Mouse (Mus musculus): Measurements from ENCODE around the gene Sult3a2. TPM values are rescaled to one million over a fixed set of nuclear protein-coding genes. Genes with fewer than 3 reads are reported as not detected.
"Not testable (repeated sequence)": the region's sequence is repeated elsewhere in the genome, so short reads cannot be mapped to it uniquely, and the experiment has no call there.

Sult3a2 gene
- not detected for total RNA-seq (2021)
- long read RNA-seq, experiment 1: 0 reads
- long read RNA-seq, experiment 2: 0 reads

DNA sequence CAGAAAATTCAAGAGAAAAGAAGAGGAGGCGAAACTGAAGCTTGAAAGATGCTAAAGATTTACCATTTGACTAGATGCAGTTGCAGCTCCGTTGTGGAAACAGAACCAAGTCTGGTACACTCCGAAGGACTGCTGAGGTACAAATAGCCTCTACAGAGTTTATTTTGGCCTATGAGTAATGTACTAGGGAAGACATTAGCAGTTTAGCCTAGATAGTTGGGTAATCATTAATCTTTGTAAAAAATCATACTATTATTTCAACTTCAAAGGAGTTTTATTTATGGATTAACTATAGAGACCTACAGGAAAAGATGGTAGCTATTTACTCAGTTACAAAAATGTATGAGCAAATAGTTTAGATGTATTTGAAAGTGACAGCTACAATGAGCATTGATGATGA is at the start of gene Sult3a2:
Sult3a2 (minus strand) TSS at position 101 of the 400 bp plus-strand sequence.
- no peak for DNase-seq (ENCODE audit: low spot score in 2 of 2)

DNA sequence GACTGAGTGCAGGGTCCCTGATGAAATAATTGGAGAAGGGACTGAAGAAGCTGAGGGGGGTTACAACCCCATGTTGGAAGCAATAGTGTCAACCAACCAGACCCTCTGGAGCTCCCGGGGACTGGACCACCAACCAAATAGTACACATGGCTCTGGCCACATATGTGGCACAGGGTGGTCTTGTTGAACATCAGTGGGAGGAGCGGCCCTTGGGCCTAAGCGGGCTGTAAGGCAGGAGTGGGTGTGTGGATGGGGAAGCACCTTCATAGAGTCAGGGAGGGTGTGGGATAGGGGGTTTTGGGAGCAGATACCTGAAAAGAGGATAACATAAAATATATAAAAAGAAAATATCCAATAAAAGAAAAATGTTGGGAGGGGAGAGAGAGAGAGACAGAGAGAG is 34.4 kb upstream of the Sult3a2 start:
- DNase-seq (ENCODE audit: low spot score in 2 of 2): no peak

DNA sequence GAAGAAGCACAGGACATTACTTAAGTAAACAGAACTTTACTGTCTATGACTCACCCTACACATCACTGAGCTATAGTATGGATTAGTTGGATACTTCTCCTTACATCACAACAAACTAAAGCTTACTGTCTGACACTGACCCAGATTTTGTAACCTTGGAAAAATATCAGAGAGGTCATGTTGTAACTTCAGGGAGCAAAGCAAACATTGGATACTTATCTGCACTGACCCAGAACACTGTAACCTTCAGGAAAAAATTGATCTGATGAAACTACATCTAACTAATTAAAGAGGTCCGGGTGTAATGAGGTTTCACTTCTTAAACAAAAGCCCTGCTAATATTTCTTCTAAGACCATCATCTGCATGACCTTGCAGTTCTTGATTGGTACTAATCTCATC is 30.4 kb upstream of the Sult3a2 start:
- no peak for DNase-seq (ENCODE audit: low spot score in 2 of 2)

DNA sequence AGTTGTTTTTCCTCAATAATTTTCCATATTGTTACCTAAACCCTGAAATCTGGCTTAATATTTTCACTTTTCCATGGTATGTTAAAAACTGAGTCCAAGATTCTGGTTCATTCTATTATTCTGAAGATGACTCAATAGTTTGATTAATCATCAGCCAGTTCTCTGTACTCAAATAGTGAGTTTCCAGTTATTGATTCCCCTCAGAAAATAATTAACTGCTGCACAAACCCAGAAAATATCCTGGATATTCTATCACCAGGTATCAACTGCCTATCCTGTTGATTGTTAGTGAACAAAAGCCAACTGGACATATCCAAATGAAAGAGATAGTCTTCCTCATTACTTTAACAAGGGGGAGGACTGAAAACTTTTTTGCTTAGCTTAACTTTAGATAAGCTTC is 27.8 kb upstream of the Sult3a2 start:
- DNase-seq (ENCODE audit: low spot score in 2 of 2): no peak

DNA sequence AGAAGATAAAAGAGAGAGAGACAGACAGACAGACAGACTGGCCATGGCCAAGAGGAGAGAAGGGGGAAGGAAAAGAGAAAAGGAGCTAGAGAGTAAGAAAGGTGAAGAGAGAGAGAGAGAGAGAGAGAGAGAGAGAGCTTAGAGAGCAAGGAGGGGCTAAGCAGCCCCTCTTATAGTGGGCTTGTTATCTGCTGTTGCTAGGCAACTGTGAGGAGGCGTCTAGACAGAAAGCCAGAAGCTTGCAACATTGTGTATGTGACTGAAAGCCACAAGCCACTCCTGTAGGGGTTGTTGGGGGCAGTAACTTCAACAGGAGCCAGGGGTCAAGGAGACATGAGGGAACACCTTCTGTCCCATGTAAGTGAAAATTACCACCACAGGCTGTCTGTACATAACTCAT is 25.3 kb upstream of the Sult3a2 start:
- no peak for DNase-seq (ENCODE audit: low spot score in 2 of 2)

DNA sequence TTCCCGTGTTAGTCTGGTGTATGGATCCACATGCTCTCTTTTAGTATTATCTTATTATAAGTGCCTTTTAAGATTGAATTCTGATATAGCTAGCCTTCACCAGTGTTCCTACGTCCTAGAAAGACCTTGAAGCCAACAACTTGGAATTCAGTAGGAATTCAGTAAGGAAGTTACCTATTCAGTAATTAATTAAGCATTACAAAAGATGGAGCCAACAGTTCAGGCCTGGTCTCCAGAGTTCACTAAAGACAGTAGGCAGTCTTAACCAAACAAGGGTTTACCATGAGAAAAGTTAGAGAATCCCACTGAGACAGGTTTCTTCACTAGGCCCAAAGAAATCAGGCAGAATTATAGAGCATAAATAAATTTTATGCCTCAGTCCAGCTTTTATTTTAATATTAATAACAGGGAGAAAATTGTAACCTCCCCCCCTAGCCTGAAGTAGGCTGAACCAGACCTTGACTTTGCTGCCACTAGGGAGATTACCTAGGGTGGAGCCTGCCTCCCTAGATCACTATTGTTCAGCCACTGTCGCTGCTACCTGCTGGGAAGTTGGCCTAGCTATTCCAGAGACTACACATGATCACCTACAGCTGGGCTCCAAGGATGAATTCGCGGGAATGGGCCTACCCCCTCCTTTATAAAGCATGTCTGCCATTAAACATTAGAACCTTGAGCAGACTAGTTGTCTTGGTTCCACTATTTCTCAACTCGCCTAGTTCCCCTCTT is 10.9 kb upstream of the Sult3a2 start:
- not testable (repeated sequence) for DNase-seq (ENCODE audit: low spot score in 2 of 2)

DNA sequence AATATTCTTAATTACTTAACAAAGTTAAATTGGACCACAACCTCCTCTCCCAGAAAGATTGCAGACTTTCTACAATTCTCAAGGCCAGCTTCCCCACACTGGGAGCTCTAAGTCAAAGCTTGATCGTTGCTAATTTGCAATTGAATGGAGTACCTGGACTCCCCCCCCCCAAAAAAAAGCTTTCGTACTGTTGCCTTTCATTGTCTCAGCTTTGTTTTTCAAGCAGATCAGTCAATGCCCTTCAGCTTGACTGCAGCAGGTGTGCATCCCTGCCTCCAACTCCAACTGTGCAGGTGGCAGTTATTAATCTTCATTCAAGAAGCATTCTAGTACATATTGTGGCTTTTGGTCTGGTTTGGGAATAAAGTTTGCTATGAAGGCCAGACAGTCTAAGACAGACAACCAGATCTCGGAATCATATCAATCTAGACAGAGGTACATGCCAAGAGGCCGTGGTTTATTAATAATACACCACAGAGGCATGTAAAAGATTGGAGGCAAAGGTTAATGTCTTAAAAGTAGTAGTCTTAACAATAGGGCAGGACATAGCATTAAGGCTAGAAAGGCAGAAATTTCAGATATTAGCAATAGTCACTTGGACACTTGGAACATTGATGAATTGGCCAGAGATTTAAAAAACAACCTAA is 9.9 kb upstream of the Sult3a2 start:
- not testable (repeated sequence) for DNase-seq (ENCODE audit: low spot score in 2 of 2)

DNA sequence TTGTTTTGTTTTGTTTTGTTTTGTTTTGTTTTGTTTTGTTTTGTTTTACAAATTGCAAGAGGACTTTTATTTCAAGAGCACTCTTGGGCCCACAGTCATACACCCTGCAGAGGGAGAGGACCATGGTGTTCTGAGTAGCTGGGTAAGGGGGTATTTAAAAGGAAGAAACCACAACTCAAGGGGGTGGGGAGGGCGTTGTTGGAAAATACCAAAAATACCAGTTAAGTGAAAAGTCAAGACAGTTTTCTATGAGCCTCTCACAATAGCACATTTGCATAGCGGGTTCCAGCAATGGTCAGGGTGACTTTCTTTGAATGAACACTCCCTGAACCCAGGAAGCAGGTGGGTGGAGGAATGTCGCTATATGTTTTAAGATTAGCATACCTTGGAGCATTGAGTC is 5.7 kb upstream of the Sult3a2 start:
- DNase-seq (ENCODE audit: low spot score in 2 of 2): not testable (repeated sequence)

DNA sequence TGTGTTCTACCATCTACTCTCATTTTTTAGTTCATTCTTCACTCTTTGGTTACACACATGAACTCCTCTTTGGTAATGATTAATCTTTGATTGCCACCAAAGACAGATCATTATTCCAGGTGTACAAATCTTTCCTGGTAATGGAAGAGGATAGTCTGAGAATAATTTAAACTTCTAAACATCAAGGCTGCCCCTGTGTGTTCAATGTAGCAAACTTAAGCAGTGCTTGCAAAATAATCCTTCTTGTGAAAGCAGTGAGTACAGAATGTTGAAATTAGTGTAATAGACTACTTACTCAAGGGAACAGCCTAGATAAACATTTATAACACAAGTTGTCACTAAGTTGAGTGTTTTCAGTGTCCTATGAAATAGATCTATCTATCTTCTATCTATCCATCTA is 1.0 kb upstream of the Sult3a2 start:
- DNase-seq (ENCODE audit: low spot score in 2 of 2): no peak

DNA sequence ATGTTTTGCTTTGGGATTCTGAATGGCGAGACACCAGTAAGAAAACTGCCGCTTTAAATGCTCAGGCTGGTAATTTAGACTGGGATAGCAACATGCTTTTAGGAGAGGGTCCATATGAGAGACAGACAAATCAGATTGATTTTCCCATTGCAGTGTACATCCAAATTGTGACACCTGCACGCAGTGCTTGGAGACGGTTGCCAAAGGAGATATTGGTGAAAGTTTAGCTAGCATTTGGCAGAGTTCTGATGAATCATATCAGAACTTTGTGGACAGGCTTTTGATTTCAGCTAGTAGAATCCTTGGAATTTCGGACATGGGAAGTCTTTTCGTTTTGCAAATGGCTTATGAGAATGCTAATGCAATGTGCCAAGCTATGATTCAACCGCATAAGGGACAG is 51.3 kb downstream of the Sult3a2 start:
- not testable (repeated sequence) for DNase-seq (ENCODE audit: low spot score in 2 of 2)

DNA sequence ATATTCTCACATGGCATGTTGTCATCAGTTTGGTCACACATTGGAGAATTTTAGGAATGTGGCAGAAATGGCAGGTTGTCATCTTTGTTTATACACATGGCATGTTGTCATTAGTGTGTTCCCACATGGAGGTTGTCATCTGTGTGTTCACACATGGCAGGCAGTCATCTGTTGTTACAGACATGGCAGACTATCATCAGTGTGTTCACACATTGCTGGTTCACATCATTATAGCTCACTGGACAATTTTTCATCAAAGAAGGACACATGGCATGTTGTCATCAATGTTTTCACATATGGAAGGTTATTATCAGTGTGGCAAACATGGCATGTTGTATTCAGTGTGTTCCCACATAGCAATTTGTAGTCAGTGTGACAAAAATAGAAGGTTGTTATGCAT is 53.3 kb downstream of the Sult3a2 start:
- DNase-seq (ENCODE audit: low spot score in 2 of 2): no peak

DNA sequence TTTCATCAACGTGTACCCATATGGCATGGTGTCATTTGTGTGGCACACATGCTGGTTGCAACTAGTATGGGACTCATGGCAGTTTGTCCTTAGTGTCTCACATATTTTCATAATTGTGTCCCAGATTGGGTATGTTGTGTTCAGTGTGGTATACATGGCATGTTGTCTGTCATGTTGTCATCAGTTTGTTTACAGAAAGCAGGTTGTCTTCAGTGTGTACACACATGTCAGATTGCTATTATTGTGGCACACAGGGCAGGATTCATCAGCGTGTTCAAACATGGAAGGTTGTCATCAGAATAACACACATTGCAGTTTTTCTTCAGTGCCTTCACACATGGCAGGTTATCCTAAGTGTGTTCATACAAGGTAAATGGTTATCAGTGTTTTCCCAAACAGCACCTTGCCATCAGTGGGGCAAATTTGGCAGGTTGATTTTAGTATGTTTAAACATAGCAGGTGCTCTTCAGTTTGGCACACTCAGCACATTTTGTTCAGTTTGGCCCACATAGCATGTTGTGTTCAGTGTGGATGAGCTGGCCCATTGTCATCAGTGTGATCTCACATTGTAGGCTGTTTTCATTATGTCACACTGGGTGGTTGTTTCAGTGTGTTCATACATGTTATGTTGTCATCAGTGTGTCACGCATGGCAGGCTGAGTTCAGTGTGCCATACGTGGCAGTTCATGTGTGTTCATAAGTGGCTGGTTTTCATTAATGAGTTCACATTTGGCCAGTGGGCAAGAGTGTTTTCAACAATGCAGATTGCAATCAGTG is 53.9 kb downstream of the Sult3a2 start:
- no peak for DNase-seq (ENCODE audit: low spot score in 2 of 2)

DNA sequence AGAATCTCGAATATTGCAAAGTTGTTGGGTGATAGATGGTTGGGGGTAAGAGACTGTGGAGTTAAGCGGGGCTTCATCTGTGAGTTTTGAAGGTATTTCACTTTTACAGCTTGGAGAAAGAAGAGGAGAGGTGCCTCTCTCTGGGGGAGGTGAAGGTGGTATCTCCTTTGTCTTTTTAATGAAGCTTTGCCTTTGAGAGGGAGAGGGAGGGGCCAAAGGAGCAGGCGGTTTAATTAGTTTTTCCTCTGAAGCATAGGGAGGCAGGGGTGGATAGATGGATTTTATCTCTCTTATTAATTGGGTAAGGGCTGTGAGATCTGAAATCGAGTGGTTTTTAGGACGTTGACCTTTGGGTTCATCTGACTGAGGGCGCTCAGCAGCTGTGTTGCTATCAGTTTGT is 62.7 kb downstream of the Sult3a2 start:
- no peak for DNase-seq (ENCODE audit: low spot score in 2 of 2)

DNA sequence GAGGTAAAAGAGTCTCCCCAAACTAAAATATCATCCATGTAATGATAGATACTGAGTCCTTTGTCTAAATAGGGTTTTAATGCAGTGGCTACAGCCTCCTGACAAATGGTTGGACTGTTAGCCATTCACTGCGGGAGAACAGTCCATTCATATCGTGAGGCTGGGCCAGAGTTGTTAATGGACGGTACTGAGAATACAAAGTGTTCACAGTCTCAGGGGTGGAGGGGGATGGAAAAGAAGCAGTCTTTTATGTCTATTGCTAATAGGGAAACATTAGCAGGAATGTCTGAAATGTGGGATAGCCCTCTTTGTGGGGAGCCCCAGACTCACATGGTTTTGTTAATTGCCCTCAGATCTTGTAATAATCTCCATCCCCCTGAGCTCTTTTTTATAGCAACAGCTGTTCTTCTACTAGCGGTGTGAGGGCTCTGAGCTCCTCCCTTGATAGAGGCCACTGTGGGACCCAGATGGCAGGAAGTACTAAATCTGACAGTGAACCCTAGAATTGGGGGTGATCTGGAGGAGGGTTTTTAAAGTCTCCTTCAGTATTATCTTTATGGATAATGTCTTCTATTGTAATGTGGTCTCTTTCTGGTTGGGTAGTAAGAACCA is 64.6 kb downstream of the Sult3a2 start:
- no peak for DNase-seq (ENCODE audit: low spot score in 2 of 2)

Other genes starting within 250 kb of the Sult3a2 start
- 1 to 10 TPM in 1 of 2 experiments, under 1 TPM in 1; 0.68 to 1.1 TPM for gene Clvs2, start 161.9 kb downstream of the Sult3a2 start, total RNA-seq (2021)
- not detected for gene Sult3a1, start 71.0 kb upstream of the Sult3a2 start, total RNA-seq (2021)
- gene Rsph4a, start 118.4 kb upstream of the Sult3a2 start, total RNA-seq (2021): under 1 TPM; 0.31 to 0.90 TPM
- 10 to 100 TPM; 29.1 to 29.5 TPM for gene Zup1, start 164.6 kb upstream of the Sult3a2 start, total RNA-seq (2021)
- 10 to 100 TPM; 78.5 to 79.1 TPM for gene Rwdd1, start 232.9 kb upstream of the Sult3a2 start, total RNA-seq (2021)

All from adrenal gland, postnatal 4 days (tissue).